Mouse (Mus musculus) neural tube, embryonic 12.5 days (tissue): ENCODE measurements at regions not wholly inside any gene's neighbourhood (a gene's known extent, or its start where the extent isn't known, plus 50 kb on each side); places are given as distances from the start of the nearest gene placed in this dataset.

Source experiments
- ATAC-seq: fragments of 200-750 bp; cut with Nextera tagmentation; 2 replicates; pipeline ENCODE4 v1.8.0; 2017; ENCODE audit warnings: low read depth, mild to moderate bottlenecking, moderate TSS enrichment, moderate library complexity; ENCODE audit not compliant: low FRiP score
- H3K27ac ChIP-seq: fragments of 300-500 bp; sonication (generic); 2 replicates; pipeline ENCODE4 v1.5.1; 2016
- H3K27me3 ChIP-seq: fragments of 300-500 bp; sonication (generic); replicated peaks from 2 replicates; pipeline ENCODE4 v1.6.1; 2016; ENCODE audit warnings: mild to moderate bottlenecking
- H3K36me3 ChIP-seq: fragments of 300-500 bp; sonication (generic); 2 replicates; pipeline ENCODE4 v1.6.1; 2016; ENCODE audit warnings: mild to moderate bottlenecking
- H3K4me1 ChIP-seq: fragments of 300-500 bp; sonication (generic); 2 replicates; pipeline ENCODE4 v1.6.1; 2016
- H3K4me2 ChIP-seq: fragments of 300-500 bp; sonication (generic); replicated peaks from 2 replicates; pipeline ENCODE4 v1.6.1; 2016; ENCODE audit warnings: mild to moderate bottlenecking
- H3K4me3 ChIP-seq: fragments of 300-500 bp; sonication (generic); 2 replicates; pipeline ENCODE4 v1.5.1; 2016
- H3K9ac ChIP-seq: fragments of 300-500 bp; sonication (generic); 2 replicates; pipeline ENCODE4 v1.6.1; 2016; ENCODE audit warnings: mild to moderate bottlenecking
- H3K9me3 ChIP-seq: fragments of 300-500 bp; sonication (generic); 2 replicates; pipeline ENCODE4 v1.6.1; 2016; ENCODE audit warnings: mild to moderate bottlenecking
- WGBS: fragments of 180-500 bp; shearing (Covaris S2); methylation state at CpG from one replicate; pipeline ENCODE4 v1.1.7; 2016; 5-methylcytosine and 5-hydroxymethylcytosine counted together

- Histone ChIP-seq H3K4me2 (no peak overlapping the region), H3K4me3 (no peak overlapping the region), H3K27me3 (no peaks in the 10 kb centered on the region), H3K9ac (no peak overlapping the region), H3K27ac (no peak overlapping the region), H3K9me3 (no peaks in the 10 kb centered on the region), H3K4me1 (no peaks in the 10 kb centered on the region), H3K36me3 (no peaks in the 10 kb centered on the region)
- ATAC-seq, result no peak
- WGBS, result 90% methylated on average over 4 of the region's 4 CpGs
These were observed 154.0 kb downstream of the Qrsl1 start for GRCm38 (mm10) chr10:43747541-43747940.

GRCm38 (mm10) chr10:43748300-43748699, 153.2 kb downstream of the Qrsl1 start:
- H3K9me3 ChIP-seq, result no peaks in the 10 kb centered on the region
- no peak overlapping the region for H3K4me2 ChIP-seq
- H3K4me1 ChIP-seq, result no peaks in the 10 kb centered on the region
- H3K36me3 ChIP-seq, result no peaks in the 10 kb centered on the region
- ATAC-seq, result no peak
- 88% methylated on average over 3 of the region's 3 CpGs for WGBS
- H3K27me3 ChIP-seq, result no peaks in the 10 kb centered on the region
- no peak overlapping the region for H3K27ac ChIP-seq
- H3K9ac ChIP-seq, result no peak overlapping the region
- H3K4me3 ChIP-seq, result no peak overlapping the region

- Histone ChIP-seq H3K9me3 (no peaks in the 10 kb centered on the region), H3K4me3 (no peak overlapping the region), H3K27me3 (no peaks in the 10 kb centered on the region), H3K4me1 (no peaks in the 10 kb centered on the region), H3K9ac (no peak overlapping the region), H3K36me3 (no peaks in the 10 kb centered on the region), H3K4me2 (no peak overlapping the region), H3K27ac (no peak overlapping the region)
- ATAC-seq, result no peak
- 93% methylated on average over 4 of the region's 4 CpGs for WGBS
These were observed 151.9 kb downstream of the Qrsl1 start for GRCm38 (mm10) chr10:43749496-43750110.

GRCm38 (mm10) chr10:43750401-43750800, 151.1 kb downstream of the Qrsl1 start:
- H3K4me1 ChIP-seq, result no peaks in the 10 kb centered on the region
- H3K4me3 ChIP-seq, result no peak overlapping the region
- H3K9me3 ChIP-seq, result no peaks in the 10 kb centered on the region
- no peaks in the 10 kb centered on the region for H3K27me3 ChIP-seq
- ATAC-seq, result no peak
- H3K9ac ChIP-seq, result no peak overlapping the region
- no peak overlapping the region for H3K27ac ChIP-seq
- no peaks in the 10 kb centered on the region for H3K36me3 ChIP-seq
- H3K4me2 ChIP-seq, result no peak overlapping the region
- 88% methylated on average over 6 of the region's 6 CpGs for WGBS

- H3K4me1 ChIP-seq, result no peaks in the 10 kb centered on the region
- ATAC-seq, result no peak
- WGBS, result 87% methylated on average over 10 of the region's 10 CpGs
- no peak overlapping the region for H3K27ac ChIP-seq
- no peak overlapping the region for H3K9ac ChIP-seq
- H3K27me3 ChIP-seq, result no peaks in the 10 kb centered on the region
- no peaks in the 10 kb centered on the region for H3K36me3 ChIP-seq
- no peak overlapping the region for H3K4me3 ChIP-seq
- H3K9me3 ChIP-seq, result no peaks in the 10 kb centered on the region
- no peak overlapping the region for H3K4me2 ChIP-seq
These were observed 150.7 kb downstream of the Qrsl1 start for GRCm38 (mm10) chr10:43750854-43751253.

- no peak for ATAC-seq
These were observed 149.5 kb downstream of the Qrsl1 start for GRCm38 (mm10) chr10:43751881-43752675.

GRCm38 (mm10) chr10:43756881-43757565, 144.5 kb downstream of the Qrsl1 start:
- no peak overlapping the region for H3K4me2 ChIP-seq
- no peak overlapping the region for H3K27ac ChIP-seq
- H3K9me3 ChIP-seq, result no peaks in the 10 kb centered on the region
- H3K4me3 ChIP-seq, result no peak overlapping the region
- H3K4me1 ChIP-seq, result no peaks in the 10 kb centered on the region
- 82% methylated on average over 6 of the region's 6 CpGs for WGBS
- ATAC-seq, result no peak
- H3K36me3 ChIP-seq, result no peaks in the 10 kb centered on the region
- H3K27me3 ChIP-seq, result no peaks in the 10 kb centered on the region
- no peak overlapping the region for H3K9ac ChIP-seq

More at GRCm38 (mm10) chr10:43751881-43752675, 149.5 kb downstream of the Qrsl1 start:
- 65% methylated on average over 5 of the region's 5 CpGs for WGBS
- no peak overlapping the region for H3K4me3 ChIP-seq
- no peaks in the 10 kb centered on the region for H3K4me1 ChIP-seq
- H3K36me3 ChIP-seq, result no peaks in the 10 kb centered on the region
- no peak overlapping the region for H3K9ac ChIP-seq
- no peak overlapping the region for H3K27ac ChIP-seq
- no peaks in the 10 kb centered on the region for H3K27me3 ChIP-seq
- no peak overlapping the region for H3K4me2 ChIP-seq
- no peaks in the 10 kb centered on the region for H3K9me3 ChIP-seq

GRCm38 (mm10) chr10:43758124-43759025, 143.2 kb downstream of the Qrsl1 start:
- no peak overlapping the region for H3K4me2 ChIP-seq
- H3K4me1 ChIP-seq, result no peaks in the 10 kb centered on the region
- H3K9me3 ChIP-seq, result no peaks in the 10 kb centered on the region
- H3K27me3 ChIP-seq, result no peaks in the 10 kb centered on the region
- H3K36me3 ChIP-seq, result no peaks in the 10 kb centered on the region
- no peak overlapping the region for H3K4me3 ChIP-seq
- no peak overlapping the region for H3K9ac ChIP-seq
- no peak for ATAC-seq
- no peak overlapping the region for H3K27ac ChIP-seq
- WGBS, result 96% methylated on average over 10 of the region's 10 CpGs

- H3K27ac ChIP-seq, result no peak overlapping the region
- no peaks in the 10 kb centered on the region for H3K36me3 ChIP-seq
- H3K4me1 ChIP-seq, result no peaks in the 10 kb centered on the region
- ATAC-seq, result no peak
- 86% methylated on average over 14 of the region's 14 CpGs for WGBS
- no peak overlapping the region for H3K9ac ChIP-seq
- no peaks in the 10 kb centered on the region for H3K27me3 ChIP-seq
- H3K9me3 ChIP-seq, result no peaks in the 10 kb centered on the region
- H3K4me2 ChIP-seq, result no peak overlapping the region
- H3K4me3 ChIP-seq, result no peak overlapping the region
These were observed 142.2 kb downstream of the Qrsl1 start for GRCm38 (mm10) chr10:43759186-43759905.

- no peak for ATAC-seq
- Histone ChIP-seq H3K9me3 (no peaks in the 10 kb centered on the region), H3K4me3 (no peak overlapping the region), H3K27ac (no peak overlapping the region), H3K36me3 (no peaks in the 10 kb centered on the region), H3K4me2 (no peak overlapping the region), H3K9ac (no peak overlapping the region), H3K4me1 (no peaks in the 10 kb centered on the region), H3K27me3 (no peaks in the 10 kb centered on the region)
- WGBS, result 87% methylated on average over 5 of the region's 5 CpGs
These were observed 141.7 kb downstream of the Qrsl1 start for GRCm38 (mm10) chr10:43759906-43760281.

- Histone ChIP-seq H3K36me3 (no peaks in the 10 kb centered on the region), H3K4me1 (no peaks in the 10 kb centered on the region), H3K27ac (no peak overlapping the region), H3K27me3 (no peaks in the 10 kb centered on the region), H3K4me3 (no peak overlapping the region), H3K9ac (no peak overlapping the region), H3K9me3 (no peaks in the 10 kb centered on the region), H3K4me2 (no peak overlapping the region)
- no peak for ATAC-seq
- 88% methylated on average over 6 of the region's 6 CpGs for WGBS
These were observed 139.5 kb downstream of the Qrsl1 start for GRCm38 (mm10) chr10:43761979-43762570.
